Mouse (Mus musculus): ENCODE measurements around the gene Nt5m. TPM values are rescaled to one million over a fixed set of nuclear protein-coding genes. Genes with fewer than 3 reads are reported as not detected.
A peak's percentile ranks its signal among the peaks of the same experiment; 100 is the strongest.

Gene Nt5m
- polyA plus RNA-seq, 1 experiment from 2014 or later: 46.3 TPM

DNA sequence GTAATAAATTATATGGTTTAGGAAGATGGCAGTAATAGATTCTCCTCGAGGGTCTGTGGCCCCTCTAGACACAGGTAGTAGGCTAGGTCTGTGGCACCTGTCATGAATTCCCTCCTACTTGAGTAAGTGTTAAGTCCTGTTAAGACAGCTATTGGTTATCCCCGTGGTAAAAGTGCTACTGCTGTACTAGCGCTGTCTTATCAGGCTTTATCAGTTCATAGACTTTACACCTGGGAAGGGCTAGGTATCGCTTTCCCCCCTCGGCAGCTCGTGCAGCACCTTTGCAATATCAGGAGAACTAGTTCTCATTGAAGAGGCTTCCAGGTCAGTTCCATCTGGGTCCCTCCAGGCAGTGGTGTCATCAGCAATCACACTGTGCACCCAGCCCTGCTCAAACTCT, 25.1 kb downstream of the Nt5m start:
- Histone ChIP-seq H3K27me3 (ENCODE audit: insufficient read depth, low read length) (no peaks in the 10 kb centered on the region), H3K9ac (replicated peaks; ENCODE audit: low read length) (no peak overlapping the region), H3K4me3 (ENCODE audit: low read length) (no peak overlapping the region), H3K36me3 (ENCODE audit: insufficient read depth, low read length) (0 out of 2 replicates have a peak, but pooled peaks cover 6% of the 10 kb centered on the region), H3K9me3 (ENCODE audit: low read length) (no peaks in the 10 kb centered on the region), H3K4me2 (replicated peaks; ENCODE audit: low read depth, low read length) (no peak overlapping the region), H3K4me1 (ENCODE audit: insufficient read depth, low read length) (no peaks in the 10 kb centered on the region), H3K27ac (ENCODE audit: low read length) (no peak overlapping the region)
- no peak for ATAC-seq (ENCODE audit: low FRiP score, low TSS enrichment)
- 89% methylated on average over 6 of the region's 6 CpGs for WGBS

DNA sequence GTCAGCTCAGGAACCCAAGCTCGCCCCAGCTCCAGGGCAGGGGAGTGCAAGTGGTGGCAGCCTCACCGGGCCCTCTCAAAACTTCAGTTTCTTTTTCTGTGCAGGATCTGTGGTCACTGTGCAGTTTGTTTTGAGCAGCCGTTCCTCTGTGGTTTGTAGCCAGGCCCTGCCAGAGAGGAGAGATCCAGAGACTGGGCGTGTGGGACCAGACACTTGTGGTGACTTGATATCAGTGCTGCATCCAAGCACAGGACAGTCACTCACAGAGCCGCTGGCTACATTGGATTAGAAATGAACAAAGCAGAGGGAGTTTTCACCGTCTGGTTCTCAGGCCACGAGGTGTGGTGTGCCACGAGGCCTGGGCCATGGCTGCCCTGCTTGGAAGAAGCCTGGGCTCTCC, 32.9 kb downstream of the Nt5m start:
- Histone ChIP-seq H3K4me1 (ENCODE audit: insufficient read depth, low read length) (no peaks in the 10 kb centered on the region), H3K4me2 (replicated peaks; ENCODE audit: low read depth, low read length) (no peak overlapping the region), H3K4me3 (ENCODE audit: low read length) (no peak overlapping the region), H3K36me3 (ENCODE audit: insufficient read depth, low read length) (peaks cover 25% of the 10 kb centered on the region), H3K27me3 (ENCODE audit: insufficient read depth, low read length) (no peaks in the 10 kb centered on the region), H3K9ac (replicated peaks; ENCODE audit: low read length) (no peak overlapping the region), H3K9me3 (ENCODE audit: low read length) (no peaks in the 10 kb centered on the region), H3K27ac (ENCODE audit: low read length) (no peak overlapping the region)
- ATAC-seq (ENCODE audit: low FRiP score, low TSS enrichment): no peak
- 86% methylated on average over 8 of the region's 8 CpGs for WGBS

DNA sequence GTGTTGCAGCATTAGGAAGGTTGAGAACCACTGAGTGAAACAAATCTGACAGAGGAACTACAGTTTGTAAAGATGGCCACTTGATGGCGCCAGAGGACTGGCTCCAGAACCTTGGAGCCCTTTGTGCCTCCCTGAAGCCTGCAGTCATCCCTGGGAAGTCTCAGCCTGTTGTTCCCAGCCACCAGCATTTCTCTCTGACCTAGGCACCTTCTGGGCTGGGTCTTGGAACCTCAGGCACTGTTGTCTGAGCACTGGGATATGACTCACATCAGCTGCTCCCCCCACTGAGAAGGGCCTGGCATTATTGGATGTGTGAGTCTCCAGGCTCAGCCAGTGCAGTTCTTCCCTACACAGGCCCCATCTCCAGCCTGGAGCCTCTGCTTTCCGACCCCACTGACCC, 40.8 kb downstream of the Nt5m start:
- H3K27me3 ChIP-seq (ENCODE audit: insufficient read depth, low read length): no peaks in the 10 kb centered on the region
- H3K9ac ChIP-seq (replicated peaks; ENCODE audit: low read length): 0 out of 2 replicates have a peak overlapping the region, but pooled peaks have one; percentile 19
- H3K27ac ChIP-seq (ENCODE audit: low read length): no peak overlapping the region
- no peak overlapping the region for H3K4me3 ChIP-seq (ENCODE audit: low read length)
- peaks cover 8% of the 10 kb centered on the region for H3K4me1 ChIP-seq (ENCODE audit: insufficient read depth, low read length)
- peaks cover 19% of the 10 kb centered on the region for H3K36me3 ChIP-seq (ENCODE audit: insufficient read depth, low read length)
- peak; percentile 83 for ATAC-seq (ENCODE audit: low FRiP score, low TSS enrichment)
- 18% methylated on average over 2 of the region's 2 CpGs for WGBS
- no peaks in the 10 kb centered on the region for H3K9me3 ChIP-seq (ENCODE audit: low read length)
- H3K4me2 ChIP-seq (replicated peaks; ENCODE audit: low read depth, low read length): no peak overlapping the region

DNA sequence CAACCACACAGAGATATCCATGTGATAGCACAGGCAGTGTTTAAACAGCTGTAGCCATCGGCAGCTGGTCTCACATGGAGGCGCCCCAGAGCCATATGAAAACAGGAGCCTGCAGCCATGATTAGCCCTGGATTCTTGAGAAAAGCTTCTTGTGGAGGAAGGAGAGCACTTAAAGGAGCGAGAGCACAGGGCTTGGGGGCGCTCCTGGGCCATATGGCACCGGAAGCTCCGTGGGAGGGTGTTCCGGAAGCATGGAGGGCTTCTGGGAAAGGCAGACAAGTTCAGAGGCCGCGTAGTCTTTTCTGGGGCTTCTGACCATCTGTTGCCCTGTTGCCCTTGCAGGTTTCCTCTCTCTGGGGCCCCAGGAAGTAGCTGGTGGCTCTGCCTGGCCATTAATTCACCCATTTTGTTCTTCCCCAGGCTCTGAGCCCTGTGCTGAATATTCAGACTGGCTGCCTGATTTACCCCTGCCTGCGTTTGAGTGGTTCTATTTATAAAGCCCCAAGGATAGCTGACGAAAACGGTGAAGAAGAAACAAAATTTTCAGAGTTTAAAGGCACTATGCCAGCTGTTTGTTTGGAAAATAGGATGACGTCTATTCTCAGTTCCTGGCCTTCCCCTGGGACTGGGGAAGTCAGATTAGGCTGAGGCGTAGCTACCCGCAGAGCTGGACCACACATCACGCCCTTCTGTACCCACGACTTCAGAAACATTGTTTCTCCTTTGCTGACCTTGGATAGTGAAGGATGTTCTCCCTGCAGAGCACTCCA, 46.2 kb downstream of the Nt5m start:
- 40% methylated on average over 17 of the region's 17 CpGs for WGBS
- no peak overlapping the region for H3K4me2 ChIP-seq (replicated peaks; ENCODE audit: low read depth, low read length)
- no peaks in the 10 kb centered on the region for H3K9me3 ChIP-seq (ENCODE audit: low read length)
- no peaks in the 10 kb centered on the region for H3K36me3 ChIP-seq (ENCODE audit: insufficient read depth, low read length)
- peak; percentile 62 for ATAC-seq (ENCODE audit: low FRiP score, low TSS enrichment)
- peak overlapping the region; percentile 43 for H3K27ac ChIP-seq (ENCODE audit: low read length)
- H3K4me1 ChIP-seq (ENCODE audit: insufficient read depth, low read length): peaks cover 10% of the 10 kb centered on the region
- H3K27me3 ChIP-seq (ENCODE audit: insufficient read depth, low read length): no peaks in the 10 kb centered on the region
- no peak overlapping the region for H3K4me3 ChIP-seq (ENCODE audit: low read length)
- H3K9ac ChIP-seq (replicated peaks; ENCODE audit: low read length): no peak overlapping the region

GRCm38 (mm10) chr11:59886952-59887351, 47.7 kb downstream of the Nt5m start:
- WGBS: 62% methylated on average over 1 of the region's 1 CpGs
- ATAC-seq (ENCODE audit: low FRiP score, low TSS enrichment): no peak
- no peak overlapping the region for H3K4me2 ChIP-seq (replicated peaks; ENCODE audit: low read depth, low read length)

DNA sequence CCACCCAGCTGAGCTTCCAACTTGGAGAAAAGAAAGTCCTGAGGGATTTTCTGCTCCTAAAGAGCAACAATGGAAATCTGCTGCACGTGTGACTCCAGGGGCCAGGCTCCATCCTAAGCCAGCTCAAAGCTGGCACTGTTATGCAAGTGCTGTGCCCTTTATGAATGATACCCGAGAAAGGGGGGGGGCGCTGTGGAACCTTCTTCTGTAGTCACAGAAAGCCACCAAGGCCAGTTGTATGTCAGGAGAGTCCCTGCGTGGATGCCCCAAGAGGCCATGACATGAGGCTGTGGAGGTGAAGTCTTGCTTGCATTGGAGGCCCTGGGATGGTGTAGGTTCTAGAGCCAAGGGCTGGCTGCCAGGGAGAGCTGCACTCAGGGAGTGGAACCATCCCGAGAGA, 48.9 kb downstream of the Nt5m start:
- H3K27me3 ChIP-seq (ENCODE audit: insufficient read depth, low read length): no peaks in the 10 kb centered on the region
- no peaks in the 10 kb centered on the region for H3K36me3 ChIP-seq (ENCODE audit: insufficient read depth, low read length)
- peaks cover 5% of the 10 kb centered on the region; the same call in 1 of the 2 replicates for H3K4me1 ChIP-seq (ENCODE audit: insufficient read depth, low read length)
- H3K4me3 ChIP-seq (ENCODE audit: low read length): no peak overlapping the region
- no peak overlapping the region for H3K27ac ChIP-seq (ENCODE audit: low read length)
- H3K9me3 ChIP-seq (ENCODE audit: low read length): no peaks in the 10 kb centered on the region
- H3K9ac ChIP-seq (replicated peaks; ENCODE audit: low read length): no peak overlapping the region
- no peak for ATAC-seq (ENCODE audit: low FRiP score, low TSS enrichment)
- 78% methylated on average over 5 of the region's 5 CpGs for WGBS
- H3K4me2 ChIP-seq (replicated peaks; ENCODE audit: low read depth, low read length): no peak overlapping the region

More at GRCm38 (mm10) chr11:59886952-59887351, 47.7 kb downstream of the Nt5m start:
- Histone ChIP-seq H3K4me3 (ENCODE audit: low read length) (no peak overlapping the region), H3K27me3 (ENCODE audit: insufficient read depth, low read length) (no peaks in the 10 kb centered on the region), H3K9ac (replicated peaks; ENCODE audit: low read length) (no peak overlapping the region), H3K9me3 (ENCODE audit: low read length) (no peaks in the 10 kb centered on the region), H3K4me1 (ENCODE audit: insufficient read depth, low read length) (peaks cover 6% of the 10 kb centered on the region; the same call in 1 of the 2 replicates), H3K27ac (ENCODE audit: low read length) (no peak overlapping the region), H3K36me3 (ENCODE audit: insufficient read depth, low read length) (no peaks in the 10 kb centered on the region)

- H3K9ac ChIP-seq (replicated peaks; ENCODE audit: low read length): no peak overlapping the region
- H3K27ac ChIP-seq (ENCODE audit: low read length): no peak overlapping the region
- no peaks in the 10 kb centered on the region for H3K36me3 ChIP-seq (ENCODE audit: insufficient read depth, low read length)
- H3K27me3 ChIP-seq (ENCODE audit: insufficient read depth, low read length): no peaks in the 10 kb centered on the region
- H3K4me3 ChIP-seq (ENCODE audit: low read length): no peak overlapping the region
- ATAC-seq (ENCODE audit: low FRiP score, low TSS enrichment): no peak
- no peaks in the 10 kb centered on the region for H3K9me3 ChIP-seq (ENCODE audit: low read length)
- H3K4me2 ChIP-seq (replicated peaks; ENCODE audit: low read depth, low read length): no peak overlapping the region
- 48% methylated on average over 6 of the region's 6 CpGs for WGBS
- H3K4me1 ChIP-seq (ENCODE audit: insufficient read depth, low read length): peaks cover 8% of the 10 kb centered on the region; the same call in 1 of the 2 replicates
These were observed 52.6 kb downstream of the Nt5m start for GRCm38 (mm10) chr11:59891854-59892253.

GRCm38 (mm10) chr11:59893153-59893788, 54.0 kb downstream of the Nt5m start:
- no peaks in the 10 kb centered on the region for H3K9me3 ChIP-seq (ENCODE audit: low read length)
- 72% methylated on average over 10 of the region's 10 CpGs for WGBS
- no peaks in the 10 kb centered on the region for H3K27me3 ChIP-seq (ENCODE audit: insufficient read depth, low read length)
- no peak overlapping the region for H3K27ac ChIP-seq (ENCODE audit: low read length)
- H3K9ac ChIP-seq (replicated peaks; ENCODE audit: low read length): no peak overlapping the region
- no peak overlapping the region for H3K4me3 ChIP-seq (ENCODE audit: low read length)
- peaks cover 10% of the 10 kb centered on the region; the same call in 1 of the 2 replicates for H3K4me1 ChIP-seq (ENCODE audit: insufficient read depth, low read length)
- no peak for ATAC-seq (ENCODE audit: low FRiP score, low TSS enrichment)
- H3K36me3 ChIP-seq (ENCODE audit: insufficient read depth, low read length): no peaks in the 10 kb centered on the region
- H3K4me2 ChIP-seq (replicated peaks; ENCODE audit: low read depth, low read length): no peak overlapping the region

GRCm38 (mm10) chr11:59894916-59895315, 55.7 kb downstream of the Nt5m start:
- no peaks in the 10 kb centered on the region for H3K9me3 ChIP-seq (ENCODE audit: low read length)
- H3K4me3 ChIP-seq (ENCODE audit: low read length): no peak overlapping the region
- H3K4me2 ChIP-seq (replicated peaks; ENCODE audit: low read depth, low read length): no peak overlapping the region
- no peaks in the 10 kb centered on the region for H3K27me3 ChIP-seq (ENCODE audit: insufficient read depth, low read length)
- H3K36me3 ChIP-seq (ENCODE audit: insufficient read depth, low read length): no peaks in the 10 kb centered on the region
- H3K4me1 ChIP-seq (ENCODE audit: insufficient read depth, low read length): peaks cover 11% of the 10 kb centered on the region; the same call in 1 of the 2 replicates
- WGBS: 64% methylated on average over 6 of the region's 6 CpGs
- no peak overlapping the region for H3K27ac ChIP-seq (ENCODE audit: low read length)
- 0 out of 2 replicates have a peak, but pooled peaks have one; percentile 7 for ATAC-seq (ENCODE audit: low FRiP score, low TSS enrichment)
- H3K9ac ChIP-seq (replicated peaks; ENCODE audit: low read length): no peak overlapping the region

- Histone ChIP-seq H3K4me3 (ENCODE audit: low read length) (no peak overlapping the region), H3K36me3 (ENCODE audit: insufficient read depth, low read length) (no peaks in the 10 kb centered on the region), H3K4me1 (ENCODE audit: insufficient read depth, low read length) (peaks cover 13% of the 10 kb centered on the region; the same call in 1 of the 2 replicates), H3K9ac (replicated peaks; ENCODE audit: low read length) (no peak overlapping the region), H3K4me2 (replicated peaks; ENCODE audit: low read depth, low read length) (no peak overlapping the region), H3K27ac (ENCODE audit: low read length) (no peak overlapping the region), H3K9me3 (ENCODE audit: low read length) (no peaks in the 10 kb centered on the region), H3K27me3 (ENCODE audit: insufficient read depth, low read length) (no peaks in the 10 kb centered on the region)
- 24% methylated on average over 8 of the region's 8 CpGs for WGBS
- peak; percentile 36; the same call in 1 of the 2 replicates for ATAC-seq (ENCODE audit: low FRiP score, low TSS enrichment)
These were observed 56.1 kb downstream of the Nt5m start for GRCm38 (mm10) chr11:59895316-59895715.

All from kidney, embryonic 16.5 days (tissue).